Mouse (Mus musculus) heart, adult 11 months (tissue): ENCODE measurements around the gene 4931406P16Rik.
"Not testable (repeated sequence)": the region's sequence is repeated elsewhere in the genome, so short reads cannot be mapped to it uniquely, and the experiment has no call there.

Source experiments
- DNase-seq: peaks from one replicate; pipeline ENCODE4 v3.0.0; 2022

4931406P16Rik gene

GRCm38 (mm10) chr7:34202147-34202546, 111.2 kb downstream of the 4931406P16Rik start:
- DNase-seq = not testable (repeated sequence)

DNA sequence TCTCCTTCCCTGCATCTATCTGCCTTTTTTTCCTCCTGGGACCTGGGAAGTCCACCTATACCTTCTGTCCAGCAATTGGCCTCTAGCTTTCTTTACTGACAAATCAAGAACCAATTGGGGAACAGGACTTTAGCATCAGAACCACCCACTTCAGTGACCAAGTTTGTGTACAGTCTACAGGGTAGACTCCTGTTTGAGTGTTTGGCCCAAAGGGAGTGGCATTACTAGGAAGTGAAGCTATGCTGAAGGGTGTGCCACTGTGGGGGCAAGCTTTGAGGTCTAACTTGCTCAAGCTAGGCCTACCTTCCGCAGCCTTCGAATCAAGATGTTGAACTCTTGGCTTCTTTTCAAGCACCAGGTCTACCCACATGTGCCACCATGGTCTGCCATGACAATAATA, 112.5 kb downstream of the 4931406P16Rik start:
- DNase-seq = no peak

GRCm38 (mm10) chr7:34198346-34198745, 115.0 kb downstream of the 4931406P16Rik start:
- DNase-seq = no peak

GRCm38 (mm10) chr7:34196132-34197128, 116.9 kb downstream of the 4931406P16Rik start, which contains the start of gene Pdcd2l:
TSS of gene Pdcd2l (minus strand) at chr7:34196661.
- peak; percentile 99 for DNase-seq

GRCm38 (mm10) chr7:34195632-34196031, 117.7 kb downstream of the 4931406P16Rik start:
- DNase-seq = no peak

DNA sequence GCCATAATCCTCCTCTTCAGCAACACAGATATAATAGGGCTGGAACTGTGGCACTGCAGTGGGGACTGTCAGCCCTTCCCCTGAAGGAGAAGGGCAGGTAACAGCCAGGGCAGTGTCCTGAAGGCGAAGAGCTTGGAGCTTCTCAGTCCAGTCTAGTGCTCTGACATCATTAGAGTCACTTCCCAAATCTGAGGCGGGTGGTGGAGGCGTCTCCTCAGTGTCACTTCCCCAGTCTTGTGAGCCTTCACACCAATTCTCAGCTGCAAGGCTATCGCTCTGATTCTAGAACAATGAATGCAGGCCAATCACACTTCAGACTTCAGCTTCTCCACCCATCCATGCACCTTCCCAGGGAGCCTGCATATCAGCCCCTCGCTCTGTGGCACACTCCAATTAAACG, 120.5 kb downstream of the 4931406P16Rik start:
- DNase-seq = peak; percentile 95

- no peak for DNase-seq
Observed at GRCm38 (mm10) chr7:34189376-34189989, 123.9 kb downstream of the 4931406P16Rik start.
